Mouse (Mus musculus) liver, embryonic 12.5 days (tissue): ENCODE measurements around the gene Rasgef1a. TPM values are rescaled to one million over a fixed set of nuclear protein-coding genes. Genes with fewer than 3 reads are reported as not detected.

Experiments used
- microRNA-seq: library from miRNA; unstranded; fragments of <30 nt; microRNA quantifications from one replicate; pipeline ENCODE4, GENCODE M21; 2017
- polyA plus RNA-seq: library from polyadenylated mRNA; unstranded; fragments of >200 nt; fragmentation: Nextera tagmentation; extraction: Ambion mirVana; gene quantifications from 2 replicates; pipeline ENCODE4 v1.2.1, GENCODE M21; 2016

The Rasgef1a gene
- polyA plus RNA-seq, 1 experiment from 2014 or later: not detected

Small RNA genes within 50 kb of the gene (microRNA-seq; reads per million reads assigned to microRNA genes)
- gene Mir7044: not detected

Other genes starting within 250 kb of the Rasgef1a start
- gene Zfp637, start 170.3 kb upstream of the Rasgef1a start, polyA plus RNA-seq: 40.4 and 48.6 TPM in 2 replicates
- gene Zfp239, start 149.3 kb upstream of the Rasgef1a start, polyA plus RNA-seq: 4.7 and 5.6 TPM in 2 replicates
- 702 and 711 TPM in 2 replicates for gene Hnrnpf, start 111.1 kb upstream of the Rasgef1a start, polyA plus RNA-seq
- gene Fxyd4, start 73.7 kb upstream of the Rasgef1a start, polyA plus RNA-seq: 0.72 and 0.73 TPM in 2 replicates
- 9.4 and 9.6 TPM in 2 replicates for gene Csgalnact2, start 127.7 kb downstream of the Rasgef1a start, polyA plus RNA-seq
- gene Ret, start 186.3 kb downstream of the Rasgef1a start, polyA plus RNA-seq: 0.45 TPM in 1 of 2 replicates, not detected in the other